Mouse (Mus musculus) layer of hippocampus, postnatal 14 days (tissue): ENCODE measurements around the gene Ryr2. TPM values are rescaled to one million over a fixed set of nuclear protein-coding genes. Genes with fewer than 3 reads are reported as not detected.

Experiments
- DNase-seq, 2 experiments: peaks; one replicate each; pipeline ENCODE4 v3.0.0; 2021 to 2022; ENCODE audit warnings: low spot score in 2 of 2, mixed read lengths in 1 of 2
- total RNA-seq, 2 experiments: library from RNA; stranded (reverse); gene quantifications; 2 replicates each; pipeline ENCODE4 v1.2.3; 2021

Ryr2 gene
- total RNA-seq, 2 experiments from 2014 or later = 158 to 178 TPM

DNA sequence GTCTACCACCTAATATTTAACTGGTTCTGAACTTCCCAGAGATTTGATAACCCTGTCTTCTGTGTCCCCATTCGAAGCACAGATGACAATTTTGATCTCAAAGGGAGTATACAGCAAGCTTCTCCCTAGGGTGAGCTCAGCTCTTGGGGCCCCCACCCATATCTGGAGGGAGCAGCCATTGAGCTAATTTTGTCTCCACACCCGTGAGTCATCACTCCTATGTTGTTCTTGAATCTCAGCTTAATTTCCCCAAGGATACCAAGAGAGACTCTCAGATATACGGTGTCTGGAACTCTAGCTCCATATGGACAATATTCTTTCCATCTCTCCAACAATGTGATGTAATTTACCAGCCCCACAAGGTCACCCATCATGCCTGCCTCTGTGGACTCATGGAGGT is 66.8 kb downstream of the Ryr2 start:
- no peak for DNase-seq

GRCm38 (mm10) chr13:12038676-12039075 is 68.1 kb downstream of the Ryr2 start:
- DNase-seq = no peak

GRCm38 (mm10) chr13:12037241-12037640 is 69.5 kb downstream of the Ryr2 start:
- DNase-seq = no peak

DNA sequence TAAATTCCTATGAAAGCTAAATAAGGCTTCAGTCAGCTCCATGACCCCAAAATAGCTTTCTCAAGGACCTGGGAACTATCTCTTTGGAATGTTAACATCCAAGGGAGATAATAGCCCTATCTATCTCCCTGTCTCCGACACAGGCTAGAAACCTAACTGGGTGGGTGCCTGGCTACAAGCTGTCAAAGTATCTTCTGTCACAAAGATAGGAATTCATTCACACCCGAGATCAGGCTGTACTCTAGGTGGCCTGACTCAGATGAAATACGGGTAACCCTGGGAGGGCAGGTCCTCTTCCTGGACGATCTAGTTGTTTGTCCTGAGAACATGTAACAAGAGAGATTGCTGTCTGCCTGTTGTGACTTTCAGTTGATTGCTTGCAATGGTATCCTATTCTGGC is 69.9 kb downstream of the Ryr2 start:
- DNase-seq = no peak

- DNase-seq = no peak
These were observed 72.8 kb downstream of the Ryr2 start for GRCm38 (mm10) chr13:12033914-12034313.

DNA sequence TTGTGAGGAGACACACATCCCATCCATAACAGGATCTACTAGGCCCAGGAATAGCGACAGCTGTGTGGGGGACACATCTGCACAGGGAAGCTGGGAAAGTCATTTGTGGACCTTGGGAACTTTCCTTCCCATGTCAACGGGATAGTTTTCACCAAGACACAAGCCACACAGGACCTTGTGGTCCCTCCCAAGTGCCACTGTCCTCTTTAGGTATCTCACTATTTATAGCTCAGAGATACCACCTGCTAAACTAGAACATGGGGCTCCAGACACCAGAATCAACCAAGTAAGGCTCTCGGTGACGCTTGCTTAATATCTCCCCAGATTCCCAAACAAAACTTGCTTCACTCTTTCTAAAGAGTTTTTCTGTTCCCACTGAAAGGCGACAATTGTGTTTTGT is 73.5 kb downstream of the Ryr2 start:
- no peak for DNase-seq

DNA sequence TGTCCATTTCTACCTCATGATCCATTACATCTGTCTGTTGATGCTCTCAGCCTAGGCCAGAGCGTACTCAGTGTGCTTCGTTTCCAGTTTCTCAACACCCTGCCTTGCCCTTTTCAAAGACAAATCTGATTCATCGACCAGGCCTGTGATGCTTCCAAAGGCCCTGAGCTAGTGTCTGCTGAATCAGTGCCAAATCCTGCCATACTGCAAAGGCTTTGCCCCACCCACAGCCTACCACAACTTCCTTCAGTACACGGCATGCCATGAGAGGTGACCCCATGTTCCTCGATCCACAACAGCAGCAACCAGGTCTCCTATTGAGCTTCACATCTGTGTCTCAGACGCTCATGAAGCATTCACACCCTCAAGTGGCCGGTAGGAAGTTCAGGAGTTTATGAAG is 76.9 kb downstream of the Ryr2 start:
- no peak for DNase-seq

- DNase-seq = peak in 1 of 2 experiments; percentile 69
These were observed 77.4 kb downstream of the Ryr2 start for GRCm38 (mm10) chr13:12029326-12029725.

GRCm38 (mm10) chr13:12018046-12018445 is 88.7 kb downstream of the Ryr2 start:
- DNase-seq = no peak

GRCm38 (mm10) chr13:12013986-12014385 is 92.8 kb downstream of the Ryr2 start:
- peak; percentile 49 to 79 for DNase-seq

GRCm38 (mm10) chr13:12008995-12009689 is 97.6 kb downstream of the Ryr2 start:
- no peak for DNase-seq

DNA sequence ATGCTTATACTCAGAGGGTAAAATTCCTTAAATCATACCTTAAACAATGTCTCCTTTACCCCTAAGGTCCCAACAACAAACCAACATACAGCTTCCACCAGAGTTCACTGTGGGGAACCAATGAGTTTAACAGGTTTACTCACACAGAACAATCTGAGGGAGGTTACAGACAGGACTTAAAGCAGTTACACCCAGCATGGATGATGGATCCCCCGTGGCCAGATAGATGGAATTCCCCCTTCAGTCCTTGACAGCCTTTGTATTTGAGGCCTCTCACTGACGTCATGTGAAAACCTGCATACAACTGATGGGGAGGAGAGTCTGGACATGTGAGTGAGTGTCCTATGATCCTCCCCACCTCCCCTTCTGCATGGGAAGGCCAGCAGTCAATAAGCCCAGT is 99.2 kb downstream of the Ryr2 start:
- no peak for DNase-seq

DNA sequence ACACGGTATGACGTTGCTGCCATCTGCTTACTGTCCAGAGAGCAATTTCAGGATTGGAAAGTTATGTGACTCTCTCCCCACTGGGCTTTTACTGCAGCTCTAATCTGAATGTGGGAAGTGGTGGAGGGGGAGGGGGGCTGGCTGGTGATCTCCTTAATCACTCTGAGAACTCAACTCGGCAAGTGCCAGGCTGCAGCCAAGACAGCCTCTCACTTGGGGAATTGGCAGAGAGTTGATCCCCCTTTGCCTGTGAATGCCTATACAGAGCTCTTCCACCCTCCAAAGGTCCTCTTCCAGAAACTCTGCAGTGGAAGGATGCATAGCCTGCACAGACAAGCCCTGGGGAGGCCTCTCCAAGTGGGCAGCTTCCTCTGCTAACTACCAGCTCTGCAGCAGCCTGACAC is 104.9 kb downstream of the Ryr2 start:
- DNase-seq = no peak

- no peak for DNase-seq
These were observed 106.9 kb downstream of the Ryr2 start for GRCm38 (mm10) chr13:11999851-12000250.

GRCm38 (mm10) chr13:11997366-11997765 is 109.4 kb downstream of the Ryr2 start:
- DNase-seq = peak in 1 of 2 experiments; percentile 66

DNA sequence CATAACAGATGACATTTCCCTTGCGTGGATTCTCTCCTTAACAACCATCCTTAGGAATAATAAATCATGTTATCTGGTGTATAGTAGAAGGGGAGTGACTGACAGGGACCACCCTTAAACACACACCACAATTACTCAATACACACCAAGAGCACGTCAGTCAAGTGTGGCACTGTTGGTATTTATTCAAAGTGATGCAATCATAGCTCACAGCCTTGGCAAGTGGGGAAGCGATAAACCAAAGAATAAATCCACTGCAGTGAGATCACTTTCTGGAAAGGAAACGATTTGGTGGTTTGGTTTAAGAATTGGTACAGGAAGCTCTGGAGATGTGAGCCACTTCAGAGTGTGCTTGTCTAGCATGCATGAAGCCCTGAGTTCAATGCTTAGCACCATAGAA is 119.2 kb downstream of the Ryr2 start:
- no peak for DNase-seq

DNA sequence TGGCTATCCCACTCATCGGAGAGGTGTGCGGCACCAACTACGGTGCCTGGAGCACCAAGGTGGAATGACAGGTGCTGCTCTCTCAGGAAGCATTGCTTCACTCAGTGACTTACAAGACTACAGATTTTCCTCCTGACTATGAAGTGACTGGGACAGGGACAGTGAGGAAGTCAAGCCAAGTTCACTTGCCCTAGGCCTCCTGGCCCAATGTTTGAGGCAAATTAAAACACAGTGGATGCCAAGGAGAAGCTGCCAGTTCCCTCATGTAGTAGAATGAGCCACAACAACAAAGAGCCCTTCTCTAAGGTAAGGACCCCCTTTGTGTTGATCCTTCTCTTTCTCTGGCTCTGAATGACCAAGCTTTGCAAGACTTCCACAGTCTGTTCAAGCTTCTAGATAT is 121.7 kb downstream of the Ryr2 start:
- DNase-seq = no peak

DNA sequence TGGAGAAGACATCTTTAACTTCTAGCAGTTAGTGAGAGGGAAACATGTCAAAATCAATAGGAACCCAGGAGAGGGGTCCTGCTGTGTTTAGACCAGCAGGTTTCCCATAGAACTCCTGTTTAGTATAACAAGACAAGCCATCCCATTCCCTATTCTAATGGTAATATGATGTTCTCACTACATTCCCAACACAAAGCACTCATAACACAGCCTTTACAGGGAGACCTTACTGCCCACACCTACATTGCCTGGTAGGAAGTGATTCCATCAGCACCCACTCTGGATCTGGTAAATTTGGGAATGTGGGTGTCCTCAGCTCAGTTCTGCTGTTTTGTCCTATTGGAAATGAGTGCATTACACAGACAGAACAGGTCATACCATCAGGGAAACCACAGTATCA is 127.7 kb downstream of the Ryr2 start:
- no peak for DNase-seq

DNA sequence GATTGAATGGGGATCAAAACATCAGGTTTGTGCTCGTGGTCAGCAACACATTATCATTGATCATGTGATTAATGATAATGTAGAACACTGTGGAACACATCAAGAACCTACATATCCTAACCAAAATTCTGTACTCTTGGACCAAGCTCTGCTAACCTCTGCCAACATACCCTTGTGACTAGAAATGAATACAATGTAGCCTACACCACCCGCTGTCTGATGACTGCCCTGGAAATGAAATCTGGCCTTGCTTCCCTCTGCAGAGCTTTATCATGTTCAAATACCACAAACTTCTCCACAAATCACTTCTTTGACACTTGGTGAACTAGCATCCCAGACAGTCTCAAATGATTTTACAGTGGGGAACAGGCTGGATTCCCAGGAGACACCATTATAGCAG is 128.4 kb downstream of the Ryr2 start:
- DNase-seq = no peak

DNA sequence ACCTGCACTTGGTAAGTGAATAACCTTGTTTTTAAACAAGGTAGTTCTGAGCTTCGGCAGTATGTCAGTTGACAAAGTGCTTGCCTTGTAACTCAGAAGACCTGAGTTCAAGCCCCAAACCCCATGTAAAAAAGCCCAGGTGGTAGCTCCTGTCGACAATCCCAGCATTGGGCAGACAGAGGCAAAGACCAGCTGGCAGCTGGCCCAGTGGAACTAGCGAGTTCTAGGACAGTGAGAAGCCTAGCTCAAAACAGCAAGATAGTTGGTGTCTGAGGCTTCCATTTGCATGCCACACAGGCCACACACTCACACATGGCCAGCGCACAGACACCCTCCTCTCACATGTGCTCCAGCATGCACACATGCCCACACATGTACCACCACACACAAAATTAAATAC is 129.1 kb downstream of the Ryr2 start:
- no peak for DNase-seq

- no peak for DNase-seq
These were observed 142.4 kb downstream of the Ryr2 start for GRCm38 (mm10) chr13:11964391-11964790.

GRCm38 (mm10) chr13:11959488-11960174 is 147.1 kb downstream of the Ryr2 start:
- no peak for DNase-seq

DNA sequence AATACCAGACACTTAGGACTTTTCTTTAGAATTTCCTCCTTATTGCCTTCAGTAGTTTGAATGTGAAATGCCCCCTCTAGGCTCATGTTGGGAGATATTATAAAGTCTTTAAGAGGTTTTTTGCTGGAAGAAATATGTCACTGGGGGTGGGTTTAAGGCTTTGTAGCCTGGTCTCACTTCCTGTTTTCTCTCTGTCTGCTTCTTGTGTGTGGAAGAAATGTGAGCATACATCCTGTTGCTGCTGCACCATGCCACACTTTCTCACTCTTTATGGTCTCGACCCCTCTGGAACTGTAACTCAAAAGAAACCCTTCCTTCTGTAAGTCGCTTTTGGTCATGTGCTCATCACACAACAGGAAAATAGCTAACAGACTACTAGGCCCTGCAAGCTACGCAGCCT is 147.9 kb downstream of the Ryr2 start:
- DNase-seq = no peak
